ENCODE assay signal across 11 mouse cellular contexts in the genomic region with DNA sequence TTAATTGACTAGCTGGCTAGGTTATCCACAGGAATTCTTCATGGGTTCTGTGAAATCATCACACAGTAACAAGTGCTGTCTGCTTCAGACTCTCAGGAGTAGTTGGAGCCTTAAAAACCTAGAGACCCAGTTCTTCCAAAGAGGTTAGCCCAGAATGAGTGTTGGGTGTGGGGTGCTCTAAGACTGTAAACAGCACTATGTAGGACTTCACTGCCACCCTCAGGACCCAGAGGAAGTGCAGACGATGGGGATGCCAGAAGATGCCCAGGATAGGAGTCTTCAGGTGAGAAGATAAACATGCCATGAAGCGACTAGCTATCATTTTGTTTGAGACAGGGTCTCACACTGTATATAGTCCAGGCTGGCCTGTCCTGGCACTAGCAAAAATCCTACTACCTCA. TPM values are rescaled to one million over a fixed set of nuclear protein-coding genes. Genes with fewer than 3 reads are reported as not detected.
A peak's percentile ranks its signal among the peaks of the same experiment; 100 is the strongest.
DNase-seq lines count a peak whose midpoint lies in the region; ATAC-seq lines count a peak whose summit lies in the region.
"Had no signal": no experiment of that assay in that cellular context is flagged by ENCODE, and none has a peak within 500 bp of the region (broad histone marks: within the 10 kb centered on the region; RNA-seq: fewer than 3 reads in every experiment).

No protein-coding gene starts in this region.

- peak; percentile 31 for DNase-seq in forebrain, embryonic 14.5 days (ENCODE audit: low spot score)
- DNase-seq in forebrain, embryonic 10.5 days (ENCODE audit: extremely low spot score, low spot score): no peak
- DNase-seq in neural tube, embryonic 11.5 days (ENCODE audit: low spot score): peak; percentile 24
- no peak for DNase-seq in neural tube, embryonic 10.5 days (ENCODE audit: extremely low spot score, low spot score)
- DNase-seq in left cerebral cortex, postnatal 36 days (ENCODE audit: low spot score in 2 of 2): peak; percentile 47 to 54
- no peak for DNase-seq in testis, postnatal 10 days (ENCODE audit: low spot score)

- no peaks in the 10 kb centered on the region for H3K4me1 ChIP-seq in forebrain, embryonic 14.5 days (ENCODE audit: control insufficient read depth, insufficient read depth, low read length)
- peaks cover 21% of the 10 kb centered on the region for H3K4me1 ChIP-seq in forebrain, embryonic 10.5 days
- H3K4me1 ChIP-seq in neural tube, embryonic 11.5 days (ENCODE audit: control insufficient read depth, insufficient read depth, low read length): no peaks in the 10 kb centered on the region

- no peak overlapping the region for H3K4me2 ChIP-seq in forebrain, embryonic 14.5 days (ENCODE audit: low read length)
- no peak overlapping the region for H3K4me2 ChIP-seq in neural tube, embryonic 11.5 days (ENCODE audit: low read depth)

- H3K9me3 ChIP-seq in forebrain, embryonic 14.5 days (replicated peaks; ENCODE audit: control insufficient read depth, low read length): no peaks in the 10 kb centered on the region
- H3K9me3 ChIP-seq in forebrain, embryonic 10.5 days: no peaks in the 10 kb centered on the region
- no peaks in the 10 kb centered on the region for H3K9me3 ChIP-seq in neural tube, embryonic 11.5 days (ENCODE audit: control insufficient read depth, low read length)
- H3K9me3 ChIP-seq: limb, embryonic 15.5 days had no signal

- ATAC-seq in forebrain, embryonic 14.5 days: 0 out of 2 replicates have a peak, but pooled peaks have one; percentile 18
- no peak for ATAC-seq in neural tube, embryonic 11.5 days (ENCODE audit: insufficient read depth, low FRiP score, low TSS enrichment)
- no peak for ATAC-seq in megakaryocyte progenitor cell, adult 5-6 weeks (replicated peaks; ENCODE audit: poor library complexity)
- no peak for ATAC-seq in erythroblast, adult 5-6 weeks (replicated peaks; ENCODE audit: low FRiP score, poor library complexity, severe bottlenecking)

- no peak overlapping the region for H3K27ac ChIP-seq in forebrain, embryonic 14.5 days (ENCODE audit: low read depth, low read length)
- H3K27ac ChIP-seq in forebrain, embryonic 10.5 days: no peak overlapping the region
- H3K27ac ChIP-seq in neural tube, embryonic 11.5 days (ENCODE audit: low read depth, low read length): no peak overlapping the region
- H3K27ac ChIP-seq: limb, embryonic 15.5 days had no signal

- no peak overlapping the region for H3K9ac ChIP-seq in forebrain, embryonic 14.5 days (ENCODE audit: low read length)
- no peak overlapping the region for H3K9ac ChIP-seq in neural tube, embryonic 11.5 days (ENCODE audit: low read length)
- H3K9ac ChIP-seq: limb, embryonic 15.5 days had no signal

- WGBS in forebrain, embryonic 14.5 days: 38% methylated on average over 2 of the region's 2 CpGs
- 34% methylated on average over 2 of the region's 2 CpGs for WGBS in forebrain, embryonic 10.5 days
- WGBS in neural tube, embryonic 11.5 days: 39% methylated on average over 2 of the region's 2 CpGs

- H3K36me3 ChIP-seq in forebrain, embryonic 14.5 days (ENCODE audit: control insufficient read depth, insufficient read depth, low read length): no peaks in the 10 kb centered on the region
- no peaks in the 10 kb centered on the region for H3K36me3 ChIP-seq in forebrain, embryonic 10.5 days (replicated peaks)
- H3K36me3 ChIP-seq in neural tube, embryonic 11.5 days (ENCODE audit: control insufficient read depth, insufficient read depth, low read length): no peaks in the 10 kb centered on the region
- H3K36me3 ChIP-seq: limb, embryonic 15.5 days had no signal

- no peak overlapping the region for H3K4me3 ChIP-seq in forebrain, embryonic 14.5 days (ENCODE audit: low read depth, low read length)
- H3K4me3 ChIP-seq in forebrain, embryonic 10.5 days: no peak overlapping the region
- H3K4me3 ChIP-seq in neural tube, embryonic 11.5 days (ENCODE audit: low read depth, low read length): no peak overlapping the region

- intact Hi-C loops in left cerebral cortex, postnatal 36 days (cut with DNase I): loop anchor here (5.0 to 10.0 kb wide), 4 partner anchors 146 to 741 kb away; no protein-coding TSS in a partner anchor

- peaks cover 14% of the 10 kb centered on the region; the same call in 1 of the 2 replicates for H3K27me3 ChIP-seq in forebrain, embryonic 14.5 days (replicated peaks; ENCODE audit: control insufficient read depth, insufficient read depth, low read length)
- H3K27me3 ChIP-seq in forebrain, embryonic 10.5 days (ENCODE audit: poor library complexity, severe bottlenecking): peaks cover 56% of the 10 kb centered on the region
- H3K27me3 ChIP-seq in neural tube, embryonic 11.5 days (ENCODE audit: control insufficient read depth, insufficient read depth, low read length): peaks cover 17% of the 10 kb centered on the region

RNA-seq across cellular contexts. Expression of a gene that starts 0.7 kb away (rescaled TPM):
- 2.9 and 5.7 TPM in 2 replicates for polyA plus RNA-seq in forebrain, embryonic 14.5 days (2014; fragmentation: Nextera tagmentation; extraction: Ambion mirVana)
- polyA plus RNA-seq in forebrain, embryonic 10.5 days (2016; fragmentation: Nextera tagmentation; extraction: Ambion mirVana): 0.09 TPM in 1 of 2 replicates, not detected in the other
- 5.4 and 5.6 TPM in 2 replicates for polyA plus RNA-seq in neural tube, embryonic 11.5 days (2014; fragmentation: Nextera tagmentation; extraction: Ambion mirVana)
- total RNA-seq in left cerebral cortex, postnatal 36 days (2021): 10 to 100 TPM; 41.7 to 46.0 TPM
- not detected in 2 replicates for total RNA-seq in megakaryocyte progenitor cell, adult 5-6 weeks (2015)
- not detected in 2 replicates for total RNA-seq in megakaryocyte progenitor cell, adult 5-6 weeks (2017)
- not detected in 2 replicates for total RNA-seq in erythroblast, adult 5-6 weeks (2015; ENCODE audit: low replicate concordance)
- 0.42 TPM in 1 of 2 replicates, not detected in the other for total RNA-seq in erythroblast, adult 5-6 weeks (2017; ENCODE audit: low replicate concordance)
- total RNA-seq: monocyte, adult 5-6 weeks had no signal
- polyA plus RNA-seq: heart, postnatal 0 days had no signal

Comparison
In these comparisons a context has a peak if more than half of its experiments do, and no peak if none do; other contexts are left out.
1. DNase-seq: peak in forebrain, embryonic 14.5 days (single experiment), neural tube, embryonic 11.5 days (single experiment) and left cerebral cortex, postnatal 36 days (2 of 2); none in forebrain, embryonic 10.5 days (single experiment), neural tube, embryonic 10.5 days (single experiment) and testis, postnatal 10 days (single experiment).
2. RNA of a gene that starts 0.7 kb away (total RNA-seq): 41.7 to 46.0 TPM in left cerebral cortex, postnatal 36 days; not detected in megakaryocyte progenitor cell, adult 5-6 weeks and 0.42 TPM in erythroblast, adult 5-6 weeks; every median in the first group is over 10 times any median in the second.